Mouse (Mus musculus) common myeloid progenitor, adult 5-6 weeks (primary cell): ENCODE data around the gene Arid2. TPM values are rescaled to one million over a fixed set of nuclear protein-coding genes. Genes with fewer than 3 reads are reported as not detected.
"Not testable (repeated sequence)": the region's sequence is repeated elsewhere in the genome, so short reads cannot be mapped to it uniquely, and the experiment has no call there.

Experiments used
- ATAC-seq: replicated peaks from 2 replicates; pipeline ENCODE4 v1.8.0; 2016; ENCODE audit warnings: low read depth, mild to moderate bottlenecking, moderate TSS enrichment, inconsistent platforms; ENCODE audit not compliant: poor library complexity, severe bottlenecking
- total RNA-seq: library from RNA; stranded (forward); fragments of 200-1000, 187-1606 nt; gene quantifications from 2 replicates; pipeline ENCODE4 v1.2.3, GENCODE M21; 2017

Gene Arid2
- total RNA-seq = 48.1 and 66.9 TPM in 2 replicates

GRCm38 (mm10) chr15:96287369-96287975 lies at the start of gene Arid2:
Gene Arid2, plus strand, starts transcription at chr15:96287518.
- no peak for ATAC-seq

DNA sequence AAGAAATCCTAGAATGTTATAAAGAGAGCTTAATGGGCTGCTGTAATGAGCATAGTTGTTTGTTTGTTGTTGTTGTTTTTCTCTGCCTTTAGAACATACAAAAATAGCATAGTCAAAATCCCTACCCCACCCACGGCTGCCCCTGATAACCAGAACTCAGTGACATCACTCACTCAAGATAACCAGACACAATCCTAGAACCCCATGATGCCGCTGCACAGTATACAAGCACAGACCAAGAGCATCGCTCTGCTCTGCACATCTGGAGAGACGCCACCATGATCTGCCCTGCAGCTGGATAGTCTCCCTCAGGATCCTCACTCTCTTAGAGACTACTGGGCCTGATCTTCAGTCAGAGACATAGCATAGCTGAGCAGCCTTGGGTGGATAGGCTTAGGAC lies 49.2 kb upstream of the Arid2 start:
- no peak for ATAC-seq

GRCm38 (mm10) chr15:96244171-96244570 lies 43.1 kb upstream of the Arid2 start:
- no peak for ATAC-seq

GRCm38 (mm10) chr15:96244715-96245114 lies 42.6 kb upstream of the Arid2 start:
- not testable (repeated sequence) for ATAC-seq

DNA sequence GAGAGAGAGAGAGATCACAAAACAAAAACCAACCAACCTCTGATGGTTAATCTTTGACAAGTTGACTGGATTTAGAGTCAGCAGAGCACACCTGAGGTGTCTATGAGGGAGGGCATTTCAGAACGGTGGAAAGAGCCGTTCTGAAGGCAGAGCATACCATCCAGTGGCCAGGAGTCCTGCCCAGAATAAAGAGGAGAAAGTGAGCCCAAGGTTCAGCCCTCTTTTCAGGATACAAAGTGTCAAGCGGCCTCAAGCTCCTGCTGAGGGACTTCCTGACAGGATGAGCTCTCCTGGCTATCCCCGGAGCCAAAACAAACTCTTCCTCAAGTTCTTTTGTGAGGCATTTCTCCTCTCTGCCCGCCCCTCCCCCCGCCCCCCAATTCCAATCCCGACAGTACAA lies 33.5 kb upstream of the Arid2 start:
- no peak for ATAC-seq

- ATAC-seq = no peak
Measured at GRCm38 (mm10) chr15:96254356-96254755, 33.0 kb upstream of the Arid2 start.

GRCm38 (mm10) chr15:96257781-96258180 lies 29.5 kb upstream of the Arid2 start:
- ATAC-seq = no peak

DNA sequence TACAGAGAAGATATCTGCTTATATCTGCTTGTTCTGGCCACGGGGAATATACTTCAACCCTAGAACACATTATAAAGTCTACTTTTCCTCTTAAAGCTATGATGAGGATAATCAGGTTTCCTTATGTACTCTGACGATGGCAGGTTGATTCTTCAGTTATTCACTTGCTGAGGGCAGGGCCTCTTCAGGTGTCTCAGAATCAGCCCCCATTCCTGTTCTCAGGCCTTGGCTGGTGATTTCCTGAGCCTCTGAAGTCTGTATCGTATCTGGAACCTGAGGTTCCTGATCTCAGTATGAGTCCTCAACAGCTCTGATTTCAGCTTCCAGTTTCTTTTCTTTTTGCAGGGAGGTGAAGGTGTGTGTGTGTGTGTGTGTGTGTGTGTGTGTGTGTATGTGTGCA lies 22.7 kb upstream of the Arid2 start:
- no peak for ATAC-seq

DNA sequence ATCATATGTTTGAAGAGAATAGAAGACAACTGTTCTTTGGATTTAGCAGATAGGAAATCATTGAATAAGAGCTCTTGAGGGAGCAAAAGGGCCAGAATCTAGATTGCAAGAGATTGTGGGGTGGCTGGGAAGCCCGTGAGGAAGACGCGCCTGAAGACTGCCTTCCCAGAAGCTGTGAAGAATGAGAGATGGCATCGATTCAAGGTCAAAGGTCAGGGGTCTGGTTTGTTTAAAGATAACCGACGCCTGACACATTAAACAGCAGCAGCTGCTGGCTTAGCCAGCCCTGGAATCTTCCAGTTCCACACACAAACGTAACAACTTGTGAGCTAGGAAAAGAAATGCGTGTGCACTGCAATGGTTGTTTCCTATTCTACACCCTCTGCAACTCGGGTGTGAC lies 19.4 kb upstream of the Arid2 start:
- no peak for ATAC-seq

- ATAC-seq = no peak
Measured at GRCm38 (mm10) chr15:96268610-96269009, 18.7 kb upstream of the Arid2 start.

GRCm38 (mm10) chr15:96269402-96269801 lies 17.9 kb upstream of the Arid2 start:
- no peak for ATAC-seq

GRCm38 (mm10) chr15:96270272-96270880 lies 16.9 kb upstream of the Arid2 start:
- ATAC-seq = no peak

GRCm38 (mm10) chr15:96272356-96272755 lies 15.0 kb upstream of the Arid2 start:
- no peak for ATAC-seq

GRCm38 (mm10) chr15:96274341-96274740 lies 13.0 kb upstream of the Arid2 start:
- ATAC-seq = no peak

DNA sequence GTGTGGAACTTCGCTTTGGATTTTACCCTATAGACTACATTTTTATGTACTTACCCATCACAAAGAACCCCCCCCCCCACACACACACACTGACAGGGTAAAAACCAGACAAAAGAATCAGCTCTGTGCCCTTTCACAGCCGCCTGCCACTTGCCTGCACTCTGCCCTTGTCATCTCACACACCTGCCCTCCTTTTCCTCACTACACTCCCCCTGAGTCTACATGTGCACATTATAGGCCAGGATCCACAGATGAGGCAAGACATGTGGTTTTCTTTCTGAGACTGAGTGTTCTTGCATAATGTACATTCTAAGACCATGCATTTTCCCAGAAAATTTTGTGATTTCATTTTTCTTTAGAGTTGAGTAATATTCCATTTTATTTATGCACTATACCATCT lies 12.1 kb upstream of the Arid2 start:
- peak; percentile 30 for ATAC-seq

GRCm38 (mm10) chr15:96275810-96276493 lies 11.4 kb upstream of the Arid2 start:
- peak; percentile 77 for ATAC-seq

GRCm38 (mm10) chr15:96277061-96277460 lies 10.3 kb upstream of the Arid2 start:
- ATAC-seq = peak; percentile 60

DNA sequence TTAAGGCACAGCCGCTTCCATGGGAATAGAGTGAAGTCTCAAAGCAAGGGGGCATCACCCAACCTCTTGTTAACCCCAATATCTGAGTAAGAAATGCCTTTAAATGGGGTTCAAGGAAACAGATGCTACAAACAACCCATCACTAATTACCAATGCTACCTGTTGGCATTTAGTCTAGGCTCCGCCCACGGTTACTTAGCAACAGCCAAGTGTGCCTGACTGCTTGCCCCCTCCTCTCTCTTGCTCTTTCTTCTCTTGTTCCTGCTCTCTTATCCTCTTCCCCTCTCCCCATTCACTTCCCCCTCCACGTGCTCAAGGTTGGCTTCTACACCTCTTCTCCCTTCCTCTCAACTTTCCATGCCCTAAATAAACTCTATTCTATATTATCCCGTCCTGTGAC lies 6.1 kb upstream of the Arid2 start:
- ATAC-seq = no peak

- no peak for ATAC-seq
Measured at GRCm38 (mm10) chr15:96283141-96283540, 4.2 kb upstream of the Arid2 start.

DNA sequence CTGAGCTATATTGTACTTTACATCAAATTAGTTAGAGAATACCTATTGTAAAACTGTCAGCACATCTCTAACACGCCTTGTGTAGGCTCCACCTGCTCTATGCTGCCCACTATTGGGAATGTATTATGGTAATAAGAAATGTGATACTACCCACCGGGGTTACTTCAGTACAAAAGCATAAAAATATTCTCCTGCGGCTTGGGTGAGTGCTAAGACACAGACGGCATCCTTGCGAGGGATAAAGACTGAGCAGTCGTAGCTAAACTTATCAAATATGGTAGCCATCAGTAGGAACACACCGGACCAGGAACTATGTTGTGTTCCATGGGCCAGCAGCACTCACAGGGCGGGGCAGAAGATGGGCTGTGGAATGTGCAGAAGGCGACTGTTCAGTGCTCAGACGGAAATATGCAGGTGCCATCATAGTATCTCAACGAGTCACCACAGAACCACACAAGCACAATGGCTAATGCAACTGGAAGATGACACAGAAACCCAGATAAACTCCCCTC lies 3.3 kb upstream of the Arid2 start:
- peak; percentile 13 for ATAC-seq

DNA sequence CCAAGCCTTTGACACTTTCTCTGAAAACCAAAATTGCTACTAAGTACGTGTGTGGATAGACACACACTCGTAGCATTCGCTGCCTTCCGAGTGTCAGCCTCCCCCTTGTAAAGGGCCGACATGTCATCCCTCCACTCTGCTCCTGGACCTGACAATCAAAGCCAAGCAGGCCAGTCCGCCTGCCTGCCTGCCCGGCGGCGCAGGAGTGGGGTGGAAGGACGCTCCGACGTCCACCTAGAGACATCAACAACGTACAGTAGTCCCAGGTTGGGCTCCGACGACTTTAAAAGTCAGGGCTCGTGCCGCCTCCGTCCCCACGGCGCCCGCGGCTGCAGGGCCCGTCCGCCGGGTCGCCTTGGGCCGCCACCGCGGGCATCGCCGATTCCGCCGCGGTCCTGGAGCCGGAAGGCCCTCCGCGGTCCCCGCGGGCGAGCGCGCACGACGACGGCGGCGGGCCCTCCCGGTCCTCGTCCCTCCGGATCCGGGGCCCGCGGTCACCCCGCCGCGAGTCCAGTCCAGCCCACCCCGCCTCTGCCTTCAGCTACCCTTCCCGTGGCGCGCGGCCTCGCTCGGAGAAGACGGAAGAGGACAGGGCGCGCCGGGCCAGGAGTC lies 2.5 kb upstream of the Arid2 start:
- ATAC-seq = no peak
